Mouse (Mus musculus) small intestine, adult 2 months (tissue): ENCODE measurements around the gene Wdsub1. TPM values are rescaled to one million over a fixed set of nuclear protein-coding genes. Genes with fewer than 3 reads are reported as not detected.

ENCODE experiments used
- H3K27ac ChIP-seq: fragments of 200-500 bp; 2 replicates; pipeline ENCODE4 v1.5.1; 2012; ENCODE audit warnings: low read depth, low read length, control low read depth, inconsistent platforms; ENCODE audit not compliant: insufficient read depth
- H3K27me3 ChIP-seq: fragments of 200-500 bp; 2 replicates; pipeline ENCODE4 v1.6.1; 2012; ENCODE audit warnings: mild to moderate bottlenecking, moderate library complexity, low read length, inconsistent platforms; ENCODE audit not compliant: control insufficient read depth, insufficient read depth
- H3K36me3 ChIP-seq: fragments of 200-500 bp; 2 replicates; pipeline ENCODE4 v1.6.1; 2012; ENCODE audit warnings: mild to moderate bottlenecking, low read length, control low read depth, inconsistent platforms; ENCODE audit not compliant: control insufficient read depth, insufficient read depth
- H3K4me1 ChIP-seq: fragments of 200-500 bp; 2 replicates; pipeline ENCODE4 v1.6.1; 2012; ENCODE audit warnings: low read length, inconsistent platforms, mixed read lengths; ENCODE audit not compliant: control insufficient read depth, insufficient read depth, insufficient read length
- H3K4me3 ChIP-seq: fragments of 200-500 bp; 2 replicates; pipeline ENCODE4 v1.5.1; 2012; ENCODE audit warnings: low read depth, mild to moderate bottlenecking, control low read depth, inconsistent platforms, low read length, moderate library complexity
- CTCF ChIP-seq: fragments of 200-500 bp; IDR thresholded peaks from 2 replicates; pipeline ENCODE4 v1.5.1; 2012; ENCODE audit warnings: low read depth, mild to moderate bottlenecking, control low read depth, inconsistent platforms, low read length, moderate library complexity, mixed read lengths; ENCODE audit not compliant: insufficient replicate concordance, insufficient read length; ENCODE audit errors: extremely low read depth
- POLR2A ChIP-seq: fragments of 200-500 bp; IDR thresholded peaks from 2 replicates; pipeline ENCODE4 v1.6.1; 2012; ENCODE audit warnings: low read depth, mild to moderate bottlenecking, control low read depth, inconsistent platforms, low read length, moderate library complexity
- whole genome bisulfite sequencing: fragments of 180-500 bp; shearing (Covaris S2); methylation state at CpG from one replicate; pipeline ENCODE4 v1.1.7; 2018; 5-methylcytosine and 5-hydroxymethylcytosine counted together
- polyA plus RNA-seq: library from polyadenylated mRNA; depleted of rRNA; stranded (reverse); fragments of >200 nt; gene quantifications from 2 replicates; pipeline ENCODE4 v1.2.3, GENCODE M21; 2012

The Wdsub1 gene
- polyA plus RNA-seq, 1 experiment, result 30.4 TPM

DNA sequence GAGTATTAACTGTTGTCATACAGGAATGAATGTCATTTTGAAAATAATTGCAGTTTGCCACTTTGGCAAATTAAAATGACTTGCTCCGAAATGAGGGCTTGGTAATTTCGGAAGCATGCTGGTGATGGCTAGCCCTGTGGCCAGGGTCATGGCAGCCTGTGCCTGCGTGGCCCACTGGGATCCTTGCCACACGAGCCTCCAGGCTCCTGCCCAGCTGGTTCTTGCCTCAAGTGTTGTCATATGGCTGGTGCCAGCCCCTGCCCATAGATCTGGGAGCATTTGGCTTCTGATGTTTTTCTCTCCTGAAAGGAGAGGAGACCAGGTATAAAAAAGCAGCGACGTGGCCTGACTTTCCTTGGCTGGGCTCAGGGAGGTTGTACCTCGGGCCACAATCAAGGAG lies 72.4 kb downstream of the Wdsub1 start:
- Histone ChIP-seq H3K4me3 (no peak overlapping the region), H3K27ac (no peak overlapping the region), H3K4me1 (no peaks in the 10 kb centered on the region), H3K36me3 (peaks cover 24% of the 10 kb centered on the region), H3K27me3 (no peaks in the 10 kb centered on the region)
- TF ChIP-seq POLR2A (no peak), CTCF (no peak)
- 91% methylated on average over 7 of the region's 7 CpGs for WGBS

DNA sequence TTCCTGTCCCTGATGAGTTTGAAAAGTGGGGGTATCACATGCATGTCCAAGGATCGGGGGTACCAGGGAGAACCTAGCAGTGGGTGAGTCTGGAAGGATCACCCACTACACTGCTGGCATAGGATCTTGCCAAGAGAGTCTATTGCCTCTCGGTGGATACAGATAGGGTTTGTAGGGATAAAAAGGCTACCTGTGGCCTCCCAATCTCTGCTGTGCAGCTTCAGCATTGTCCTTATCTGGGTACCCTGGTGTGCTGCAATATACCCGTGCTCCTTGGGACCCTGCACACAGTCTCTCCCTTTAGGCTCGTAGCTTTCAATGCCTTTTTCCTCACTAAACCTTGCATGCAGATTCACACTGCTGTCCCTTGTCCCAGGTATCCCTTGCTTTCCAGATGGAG lies 73.8 kb downstream of the Wdsub1 start:
- Histone ChIP-seq H3K27ac (no peak overlapping the region), H3K4me3 (no peak overlapping the region), H3K27me3 (no peaks in the 10 kb centered on the region), H3K4me1 (no peaks in the 10 kb centered on the region), H3K36me3 (peaks cover 20% of the 10 kb centered on the region)
- 95% methylated on average over 4 of the region's 4 CpGs for WGBS
- TF ChIP-seq POLR2A (no peak), CTCF (no peak)

DNA sequence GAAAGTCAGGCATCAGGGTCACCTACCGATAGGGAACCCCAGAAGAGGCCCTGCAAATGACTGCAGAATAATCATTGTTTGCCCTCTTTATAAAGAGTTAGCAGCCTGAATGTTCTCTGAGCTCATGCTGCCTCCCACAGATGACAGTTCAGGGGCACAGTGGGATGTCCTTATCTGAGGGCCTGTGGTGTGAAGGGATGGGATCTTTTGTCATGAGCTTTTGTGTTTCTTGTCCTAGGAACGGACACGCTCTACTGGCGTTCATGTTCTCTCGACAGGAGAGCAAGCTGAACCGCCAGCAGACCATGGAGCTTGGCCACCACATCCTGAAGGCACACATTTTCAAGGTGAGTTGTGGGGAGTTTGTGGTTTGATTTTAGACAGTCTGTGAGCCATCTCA lies 76.4 kb downstream of the Wdsub1 start:
- Histone ChIP-seq H3K4me1 (no peaks in the 10 kb centered on the region), H3K27ac (no peak overlapping the region), H3K27me3 (no peaks in the 10 kb centered on the region), H3K36me3 (peaks cover 20% of the 10 kb centered on the region), H3K4me3 (no peak overlapping the region)
- TF ChIP-seq POLR2A, result no peak
- TF ChIP-seq CTCF, result no peak
- WGBS, result 87% methylated on average over 6 of the region's 6 CpGs

DNA sequence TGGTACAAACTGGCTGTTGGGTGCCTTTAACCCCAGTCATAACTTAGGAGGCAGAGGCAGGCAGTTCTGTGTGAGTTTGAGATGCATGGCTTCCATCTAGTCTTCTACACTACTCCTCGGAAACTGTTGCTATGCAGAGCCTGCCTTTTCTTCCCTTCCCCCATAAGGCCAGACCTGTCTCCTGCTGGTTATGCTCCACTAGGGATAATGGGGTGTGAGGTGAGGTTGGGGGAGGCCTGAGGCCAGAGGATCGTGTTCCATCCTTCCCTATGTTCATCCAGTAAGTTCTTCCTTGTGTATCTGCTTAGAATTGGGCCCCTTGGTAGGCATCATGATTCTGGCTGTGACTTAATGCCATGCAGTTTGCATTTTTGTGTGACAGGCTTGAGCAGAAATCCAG lies 76.8 kb downstream of the Wdsub1 start:
- WGBS, result 91% methylated on average over 2 of the region's 2 CpGs

GRCm38 (mm10) chr2:59802722-59803387 lies 79.5 kb downstream of the Wdsub1 start:
- Histone ChIP-seq H3K27ac (no peak overlapping the region), H3K4me3 (no peak overlapping the region), H3K4me1 (no peaks in the 10 kb centered on the region), H3K27me3 (no peaks in the 10 kb centered on the region), H3K36me3 (peaks cover 32% of the 10 kb centered on the region)
- TF ChIP-seq POLR2A (no peak), CTCF (no peak)
- 69% methylated on average over 8 of the region's 8 CpGs for WGBS

More for the DNA sequence above, 76.8 kb downstream of the Wdsub1 start:
- Histone ChIP-seq H3K4me3 (no peak overlapping the region), H3K4me1 (no peaks in the 10 kb centered on the region), H3K36me3 (peaks cover 21% of the 10 kb centered on the region), H3K27me3 (no peaks in the 10 kb centered on the region), H3K27ac (no peak overlapping the region)
- TF ChIP-seq POLR2A, result no peak
- TF ChIP-seq CTCF, result no peak
